Mouse (Mus musculus): Measurements from ENCODE around the gene Col18a1. TPM values are rescaled to one million over a fixed set of nuclear protein-coding genes. Genes with fewer than 3 reads are reported as not detected.

Col18a1 gene
- polyA plus RNA-seq, 1 experiment from 2014 or later, result 29.7 TPM

- 48% methylated on average over 8 of the region's 8 CpGs for WGBS (ENCODE audit: insufficient replicate concordance)
- Histone ChIP-seq H3K9ac (no peak overlapping the region), H3K4me1 (replicated peaks) (peaks cover 14% of the 10 kb centered on the region), H3K4me2 (no peak overlapping the region), H3K9me3 (replicated peaks) (no peaks in the 10 kb centered on the region), H3K4me3 (replicated peaks) (no peak overlapping the region), H3K27ac (no peak overlapping the region; the same call in 1 of the 2 replicates), H3K36me3 (no peaks in the 10 kb centered on the region), H3K27me3 (no peaks in the 10 kb centered on the region)
- DNase-seq (no peak), ATAC-seq (ENCODE audit: low read depth) (no peak)
These were observed 158.8 kb downstream of the Col18a1 start for GRCm38 (mm10) chr10:77007433-77008108.

GRCm38 (mm10) chr10:77004936-77005335, 161.4 kb downstream of the Col18a1 start:
- Histone ChIP-seq H3K27ac (no peak overlapping the region), H3K27me3 (no peaks in the 10 kb centered on the region), H3K4me3 (replicated peaks) (no peak overlapping the region), H3K4me1 (replicated peaks) (peaks cover 11% of the 10 kb centered on the region), H3K9ac (no peak overlapping the region), H3K36me3 (no peaks in the 10 kb centered on the region), H3K9me3 (replicated peaks) (no peaks in the 10 kb centered on the region), H3K4me2 (no peak overlapping the region)
- no peak for DNase-seq
- no peak for ATAC-seq (ENCODE audit: low read depth)
- 39% methylated on average over 7 of the region's 7 CpGs for WGBS (ENCODE audit: insufficient replicate concordance)

Other genes starting within 250 kb of the Col18a1 start
- gene Pcbp3, start 204.7 kb downstream of the Col18a1 start, polyA plus RNA-seq (2015; fragmentation: Nextera tagmentation; extraction: Ambion mirVana), result 5.1 and 7.6 TPM in 2 replicates
- 29.4 and 32.5 TPM in 2 replicates for gene Slc19a1, start 134.3 kb downstream of the Col18a1 start, polyA plus RNA-seq (2015; fragmentation: Nextera tagmentation; extraction: Ambion mirVana)
- gene Pofut2, start 92.7 kb upstream of the Col18a1 start, polyA plus RNA-seq (2015; fragmentation: Nextera tagmentation; extraction: Ambion mirVana), result 29.7 and 30.2 TPM in 2 replicates

All from liver, embryonic 13.5 days (tissue).